Mouse (Mus musculus) layer of hippocampus, postnatal 10 days (tissue): ENCODE results near the gene Cltb. TPM values are rescaled to one million over a fixed set of nuclear protein-coding genes. Genes with fewer than 3 reads are reported as not detected.

Experiments used
- DNase-seq, 2 experiments: peaks; one replicate each; pipeline ENCODE4 v3.0.0; 2021; ENCODE audit warnings: low spot score in 2 of 2
- microRNA-seq, 2 experiments: library from miRNA; unstranded; fragments of <30 nt; microRNA quantifications; one replicate each; pipeline ENCODE4 v1.2.0; 2021
- total RNA-seq, 2 experiments: library from RNA; stranded (reverse); gene quantifications; 2 replicates each; pipeline ENCODE4 v1.2.3; 2021

Cltb gene
- total RNA-seq, 2 experiments from 2014 or later = 308 to 332 TPM

GRCm38 (mm10) chr13:54564232-54565200, 46.6 kb downstream of the Cltb start:
- DNase-seq = no peak

DNA sequence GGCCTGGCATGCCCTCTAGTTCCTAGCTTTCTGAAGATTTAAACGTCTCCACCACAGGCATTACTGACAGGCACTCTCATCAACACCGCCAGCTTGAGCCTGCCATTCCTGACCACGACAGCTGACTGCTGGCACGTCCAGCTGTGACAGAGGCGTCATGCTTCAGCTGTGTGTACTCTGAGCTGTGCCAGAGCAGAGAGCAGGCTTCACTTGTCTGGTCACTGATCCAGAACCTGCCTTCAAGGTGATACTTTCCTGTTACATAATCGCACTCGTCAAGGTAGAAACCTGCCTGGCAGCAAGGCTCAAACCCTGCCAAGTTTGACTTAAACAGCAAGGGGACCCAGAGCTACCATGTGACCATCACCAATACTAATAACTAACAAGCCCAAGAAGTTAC, 48.6 kb downstream of the Cltb start:
- no peak for DNase-seq

DNA sequence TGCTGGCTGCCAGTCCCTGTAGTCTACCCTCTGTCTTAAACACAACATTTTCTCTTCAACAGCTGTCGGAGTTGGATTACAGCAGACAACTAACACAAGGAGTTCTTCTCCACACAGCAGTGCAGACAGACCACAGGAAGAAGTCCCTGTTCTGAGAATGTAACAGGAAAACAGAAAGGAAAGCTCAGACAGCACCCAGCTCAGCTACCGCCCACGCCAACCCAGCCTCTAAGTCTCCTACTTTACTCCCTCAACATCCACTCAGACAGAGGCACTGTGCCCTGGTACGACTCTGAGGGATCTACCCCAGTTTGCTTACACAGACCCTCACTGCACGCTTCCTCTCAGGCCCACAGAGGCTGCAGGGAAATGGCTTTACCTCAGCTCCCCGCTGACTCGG, 50.5 kb downstream of the Cltb start:
- DNase-seq = no peak

- DNase-seq = no peak
These were observed 51.5 kb downstream of the Cltb start for GRCm38 (mm10) chr13:54559656-54560055.

DNA sequence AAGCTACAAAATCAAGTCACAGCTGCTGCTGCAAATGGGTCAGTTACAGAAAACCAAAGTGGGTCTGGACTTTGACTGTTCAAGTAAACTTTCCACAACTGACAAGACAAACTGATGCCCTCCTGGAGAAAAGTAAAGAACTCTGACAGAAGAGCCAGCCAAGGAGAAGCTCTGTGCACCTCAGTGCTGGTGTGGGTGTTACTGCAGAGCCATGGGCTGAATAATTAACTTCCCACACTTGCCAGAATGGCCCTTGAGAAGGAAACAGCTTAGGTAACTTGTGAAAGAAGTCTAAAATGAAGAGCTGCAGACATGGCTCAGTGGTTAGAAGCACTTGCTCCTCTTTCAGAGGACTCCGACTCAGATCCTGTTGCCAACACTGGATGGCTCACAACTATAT, 53.5 kb downstream of the Cltb start:
- DNase-seq = no peak

- DNase-seq = no peak
These were observed 54.3 kb downstream of the Cltb start for GRCm38 (mm10) chr13:54556796-54557195.

DNA sequence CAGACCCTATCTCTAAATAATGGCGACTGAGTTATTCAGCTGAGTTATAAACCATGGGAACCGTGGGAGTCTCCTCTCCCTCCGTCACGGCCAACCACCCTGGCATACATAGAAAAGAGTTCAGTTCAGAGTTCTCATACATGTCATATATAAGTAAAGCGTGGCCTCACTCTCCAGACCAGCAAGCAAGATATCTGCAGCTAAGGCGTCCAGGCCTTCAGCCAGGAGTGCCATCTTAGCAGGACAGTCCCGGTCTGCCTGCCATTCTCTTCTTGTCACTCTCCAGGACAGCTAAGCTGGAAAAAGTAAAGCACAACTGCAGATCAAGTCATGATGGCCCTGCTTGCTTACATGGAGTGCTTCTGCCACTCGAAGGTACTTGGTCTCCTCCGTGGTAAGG, 55.0 kb downstream of the Cltb start:
- no peak for DNase-seq

GRCm38 (mm10) chr13:54548036-54548435, 63.1 kb downstream of the Cltb start:
- DNase-seq = no peak

Small RNA genes lying within 50 kb of the gene (microRNA-seq; reads per million reads assigned to microRNA genes)
- 0 reads per million in 2 experiments for gene Gm24195

Other genes starting within 250 kb of the Cltb start
- gene Cplx2, start 240.0 kb downstream of the Cltb start, total RNA-seq = 100 to 1,000 TPM; 686 to 743 TPM
- 10 to 100 TPM; 44.7 TPM for gene Thoc3, start 142.5 kb downstream of the Cltb start, total RNA-seq
- gene Simc1, start 107.6 kb downstream of the Cltb start, total RNA-seq = 10 to 100 TPM; 20.5 to 20.7 TPM
- gene 4833439L19Rik, start 45.9 kb downstream of the Cltb start, total RNA-seq = 100 to 1,000 TPM; 165 to 183 TPM
- gene Arl10, start 36.3 kb downstream of the Cltb start, total RNA-seq = 10 to 100 TPM; 49.6 to 49.9 TPM
- 10 to 100 TPM; 34.2 to 36.6 TPM for gene Nop16, start 21.3 kb downstream of the Cltb start, total RNA-seq
- gene Higd2a, start 21.1 kb downstream of the Cltb start, total RNA-seq = 100 to 1,000 TPM; 168 to 177 TPM
- 10 to 100 TPM; 48.3 to 52.7 TPM for gene Faf2, start 10.4 kb upstream of the Cltb start, total RNA-seq
- gene Rnf44, start 82.6 kb upstream of the Cltb start, total RNA-seq = 100 to 1,000 TPM in 1 of 2 experiments, 10 to 100 TPM in 1; 95.0 to 114 TPM
- under 1 TPM; 0.16 to 0.20 TPM for gene Cdhr2, start 90.1 kb upstream of the Cltb start, total RNA-seq
- gene Gprin1, start 138.5 kb upstream of the Cltb start, total RNA-seq = 100 to 1,000 TPM; 204 TPM
- 100 to 1,000 TPM; 503 to 525 TPM for gene Sncb, start 155.3 kb upstream of the Cltb start, total RNA-seq
- gene Eif4e1b, start 172.7 kb upstream of the Cltb start, total RNA-seq = not detected
- gene Tspan17, start 178.0 kb upstream of the Cltb start, total RNA-seq = 10 to 100 TPM; 85.6 to 92.1 TPM